Mouse (Mus musculus): ENCODE results near the gene Syt16. TPM values are rescaled to one million over a fixed set of nuclear protein-coding genes. Genes with fewer than 3 reads are reported as not detected.

Gene Syt16
- total and polyA plus RNA-seq, 3 experiments: 0.05 TPM; not detected in 2

- no peaks in the 10 kb centered on the region for H3K36me3 ChIP-seq (replicated peaks in 1 of 2; ENCODE audit: control insufficient read depth in 1 of 2, insufficient read depth in 1 of 2, low read length in 1 of 2)
- H3K4me2 ChIP-seq (ENCODE audit: insufficient read depth, low read depth, poor library complexity, severe bottlenecking): no peak overlapping the region
- DNase-seq (ENCODE audit: extremely low read depth): no peak
- in situ Hi-C loops (cut with MboI; ENCODE audit: low pct_ligation_motif_present, low pct_unique_long_range_greater_than_20kb, low sequenced_read_pairs) (loop anchor here (10.0 to 25.0 kb wide), 2 partner anchors 284 to 592 kb away; no protein-coding TSS in a partner anchor), dilution Hi-C loops (cut with MboI; ENCODE audit: extremely low pct_ligation_motif_present, extremely low pct_unique_long_range_greater_than_20kb, low sequenced_read_pairs) (no loop called here)
- H3K4me1 ChIP-seq (ENCODE audit: control insufficient read depth in 1 of 2, insufficient read depth in 2 of 2): no peaks in the 10 kb centered on the region
- no peak for TF ChIP-seq KAT2A (IDR thresholded peaks at IDR 0.05; ENCODE audit: insufficient replicate concordance, low read length)
- peak; percentile 45; the same call in 1 of the 2 replicates for TF ChIP-seq ZNF384 (IDR thresholded peaks at IDR 0.05; ENCODE audit: low read depth, low read length)
- TF ChIP-seq ELF1 (IDR thresholded peaks at IDR 0.05; ENCODE audit: low read depth, low read length): no peak
- TF ChIP-seq USF2 (conservative IDR thresholded peaks at IDR 0.05; ENCODE audit: low read depth, low read length): no peak
- TF ChIP-seq CTCF (conservative IDR thresholded peaks at IDR 0.05 in 1 of 2, IDR thresholded peaks at IDR 0.05 in 1 of 2; ENCODE audit: low read depth in 2 of 2, low read length in 2 of 2): no peak
- TF ChIP-seq ETS1 (conservative IDR thresholded peaks at IDR 0.05; ENCODE audit: low read depth, low read length): no peak
- TF ChIP-seq HCFC1 (IDR thresholded peaks at IDR 0.05; ENCODE audit: low read depth, low read length): no peak
- no peak for TF ChIP-seq MYC (IDR thresholded peaks at IDR 0.05; ENCODE audit: low read depth, low read length)
- H3K9me3 ChIP-seq (replicated peaks; ENCODE audit: low read length): no peaks in the 10 kb centered on the region
- no peak overlapping the region for H3K9ac ChIP-seq (ENCODE audit: insufficient read depth, low read depth)
- no peak overlapping the region for H3K4me3 ChIP-seq (replicated peaks in 1 of 3; ENCODE audit: low read depth in 2 of 3, low read length in 2 of 3, poor library complexity in 1 of 3)
- H3K27ac ChIP-seq (ENCODE audit: insufficient read depth, low read depth): no peak overlapping the region
- no peaks in the 10 kb centered on the region for H3K79me2 ChIP-seq (replicated peaks; ENCODE audit: control insufficient read depth, extremely low read depth, insufficient read depth, poor library complexity, severe bottlenecking)
- H3K27me3 ChIP-seq (replicated peaks): no peaks in the 10 kb centered on the region
Measured at GRCm38 (mm10) chr12:74296374-74296773, 298.9 kb downstream of the Syt16 start.

GRCm38 (mm10) chr12:74301559-74301958, 304.1 kb downstream of the Syt16 start:
- in situ Hi-C loops (cut with MboI; ENCODE audit: low pct_ligation_motif_present, low pct_unique_long_range_greater_than_20kb, low sequenced_read_pairs): no loop called here
- Histone ChIP-seq H3K4me2 (ENCODE audit: insufficient read depth, low read depth, poor library complexity, severe bottlenecking) (no peak overlapping the region), H3K36me3 (replicated peaks in 1 of 2; ENCODE audit: control insufficient read depth in 1 of 2, insufficient read depth in 1 of 2, low read length in 1 of 2) (no peaks in the 10 kb centered on the region), H3K79me2 (replicated peaks; ENCODE audit: control insufficient read depth, extremely low read depth, insufficient read depth, poor library complexity, severe bottlenecking) (no peaks in the 10 kb centered on the region), H3K4me1 (ENCODE audit: control insufficient read depth in 1 of 2, insufficient read depth in 2 of 2) (no peaks in the 10 kb centered on the region; a peak in 1 of 4 replicates), H3K9me3 (replicated peaks; ENCODE audit: low read length) (no peaks in the 10 kb centered on the region), H3K4me3 (replicated peaks in 1 of 3; ENCODE audit: low read depth in 2 of 3, low read length in 2 of 3, poor library complexity in 1 of 3) (no peak overlapping the region), H3K27ac (ENCODE audit: insufficient read depth, low read depth) (no peak overlapping the region), H3K27me3 (replicated peaks) (no peaks in the 10 kb centered on the region), H3K9ac (ENCODE audit: insufficient read depth, low read depth) (no peak overlapping the region)
- TF ChIP-seq UBTF (IDR thresholded peaks at IDR 0.05; ENCODE audit: low read depth, low read length) (no peak), MYC (IDR thresholded peaks at IDR 0.05; ENCODE audit: low read depth, low read length) (no peak), ZNF384 (IDR thresholded peaks at IDR 0.05; ENCODE audit: low read depth, low read length) (no peak)
- DNase-seq (ENCODE audit: extremely low read depth): no peak
- dilution Hi-C loops (cut with MboI; ENCODE audit: extremely low pct_ligation_motif_present, extremely low pct_unique_long_range_greater_than_20kb, low sequenced_read_pairs): no loop called here

- no peaks in the 10 kb centered on the region for H3K36me3 ChIP-seq (replicated peaks in 1 of 2; ENCODE audit: control insufficient read depth in 1 of 2, insufficient read depth in 1 of 2, low read length in 1 of 2)
- no peaks in the 10 kb centered on the region for H3K27me3 ChIP-seq (replicated peaks)
- no peak overlapping the region for H3K4me2 ChIP-seq (ENCODE audit: insufficient read depth, low read depth, poor library complexity, severe bottlenecking)
- in situ Hi-C loops (cut with MboI; ENCODE audit: low pct_ligation_motif_present, low pct_unique_long_range_greater_than_20kb, low sequenced_read_pairs) (no loop called here), dilution Hi-C loops (cut with MboI; ENCODE audit: extremely low pct_ligation_motif_present, extremely low pct_unique_long_range_greater_than_20kb, low sequenced_read_pairs) (no loop called here)
- H3K4me3 ChIP-seq (replicated peaks in 1 of 3; ENCODE audit: low read depth in 2 of 3, low read length in 2 of 3, poor library complexity in 1 of 3): no peak overlapping the region
- DNase-seq (ENCODE audit: extremely low read depth): no peak
- no peaks in the 10 kb centered on the region; a peak in 1 of 4 replicates for H3K4me1 ChIP-seq (ENCODE audit: control insufficient read depth in 1 of 2, insufficient read depth in 2 of 2)
- H3K79me2 ChIP-seq (replicated peaks; ENCODE audit: control insufficient read depth, extremely low read depth, insufficient read depth, poor library complexity, severe bottlenecking): no peaks in the 10 kb centered on the region
- TF ChIP-seq NRF1 (IDR thresholded peaks at IDR 0.05; ENCODE audit: low read depth, low read length): no peak
- no peak overlapping the region for H3K9ac ChIP-seq (ENCODE audit: insufficient read depth, low read depth)
- no peak overlapping the region for H3K27ac ChIP-seq (ENCODE audit: insufficient read depth, low read depth)
- H3K9me3 ChIP-seq (replicated peaks; ENCODE audit: low read length): no peaks in the 10 kb centered on the region
Measured at GRCm38 (mm10) chr12:74303418-74304294, 306.2 kb downstream of the Syt16 start.
